Mouse (Mus musculus): ENCODE measurements around the gene Cxcr5. TPM values are rescaled to one million over a fixed set of nuclear protein-coding genes. Genes with fewer than 3 reads are reported as not detected.

Gene Cxcr5
- polyA plus RNA-seq, 1 experiment = 10.7 TPM

DNA sequence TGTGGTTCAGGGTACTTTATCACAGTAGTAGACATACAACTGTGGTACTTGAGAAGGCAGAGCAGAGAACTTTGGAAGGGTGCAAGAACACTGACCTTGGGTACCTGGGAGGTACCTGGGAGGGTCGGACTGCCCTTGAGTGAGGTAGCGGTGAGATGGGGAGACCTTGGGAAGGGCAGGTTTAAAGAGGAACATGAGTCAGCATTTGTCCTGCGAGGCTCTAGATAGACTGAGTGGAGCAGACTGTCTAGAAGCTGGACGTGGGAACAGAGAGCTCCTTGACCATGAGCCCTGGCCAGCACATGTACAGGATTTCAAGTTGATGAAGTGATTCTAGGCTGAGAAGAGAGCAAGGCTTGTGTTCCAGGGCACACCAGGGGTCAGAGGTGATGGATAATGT, 19.3 kb downstream of the Cxcr5 start:
- DNase-seq (ENCODE audit: low read depth, low spot score) = no peak
- WGBS = 57% methylated on average over 4 of the region's 4 CpGs

DNA sequence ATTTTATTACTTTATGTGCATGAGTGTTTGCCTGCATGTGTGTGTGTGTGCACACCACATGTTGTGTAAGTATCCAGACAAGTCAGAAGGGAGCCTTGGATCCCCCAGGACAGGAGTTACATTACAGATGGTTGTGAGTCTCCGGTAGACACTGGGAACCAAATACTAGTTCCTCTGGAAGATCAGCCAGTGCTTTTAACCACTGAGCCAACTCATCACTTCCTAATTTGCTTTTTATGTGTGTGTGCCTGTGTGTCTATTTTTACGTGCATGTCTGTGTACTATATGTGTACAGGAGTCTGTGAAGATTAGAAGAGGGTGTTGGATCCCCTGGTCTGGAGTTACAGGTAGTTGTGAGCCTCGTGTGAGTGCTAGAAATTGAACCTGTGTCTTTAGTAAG, 21.0 kb downstream of the Cxcr5 start:
- DNase-seq (ENCODE audit: low read depth, low spot score) = no peak
- 68% methylated on average over 3 of the region's 3 CpGs for WGBS

DNA sequence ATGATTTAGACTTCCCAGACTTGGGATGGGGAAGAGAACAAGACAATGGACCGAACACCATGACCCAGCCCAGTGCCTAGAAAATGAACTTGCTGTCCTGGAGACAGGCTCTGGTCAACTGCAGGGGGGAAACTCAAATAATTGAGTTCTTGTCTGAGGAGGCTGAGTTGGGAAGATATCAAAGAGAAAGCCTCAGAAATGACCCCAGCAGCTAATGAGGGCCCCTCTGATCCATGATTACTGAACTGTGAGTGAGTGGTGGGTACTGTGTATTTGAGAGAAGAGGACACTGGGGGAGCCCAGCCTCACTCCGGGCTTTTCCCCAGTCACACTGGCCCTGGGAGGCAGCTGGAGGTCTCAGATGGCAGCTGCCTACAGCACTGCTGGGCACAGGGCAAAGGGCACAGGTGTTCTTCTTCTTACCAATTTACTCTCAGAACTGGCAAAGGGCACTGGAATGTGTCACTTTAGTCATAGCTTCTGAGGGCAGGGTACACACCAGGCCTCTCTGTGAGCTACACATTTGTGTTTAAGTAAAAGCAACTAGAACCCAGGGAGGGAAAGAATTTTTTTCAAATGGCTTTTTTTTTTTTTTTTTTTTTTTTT, 21.8 kb downstream of the Cxcr5 start:
- 57% methylated on average over 2 of the region's 2 CpGs for WGBS
- DNase-seq (ENCODE audit: low read depth, low spot score) = no peak

DNA sequence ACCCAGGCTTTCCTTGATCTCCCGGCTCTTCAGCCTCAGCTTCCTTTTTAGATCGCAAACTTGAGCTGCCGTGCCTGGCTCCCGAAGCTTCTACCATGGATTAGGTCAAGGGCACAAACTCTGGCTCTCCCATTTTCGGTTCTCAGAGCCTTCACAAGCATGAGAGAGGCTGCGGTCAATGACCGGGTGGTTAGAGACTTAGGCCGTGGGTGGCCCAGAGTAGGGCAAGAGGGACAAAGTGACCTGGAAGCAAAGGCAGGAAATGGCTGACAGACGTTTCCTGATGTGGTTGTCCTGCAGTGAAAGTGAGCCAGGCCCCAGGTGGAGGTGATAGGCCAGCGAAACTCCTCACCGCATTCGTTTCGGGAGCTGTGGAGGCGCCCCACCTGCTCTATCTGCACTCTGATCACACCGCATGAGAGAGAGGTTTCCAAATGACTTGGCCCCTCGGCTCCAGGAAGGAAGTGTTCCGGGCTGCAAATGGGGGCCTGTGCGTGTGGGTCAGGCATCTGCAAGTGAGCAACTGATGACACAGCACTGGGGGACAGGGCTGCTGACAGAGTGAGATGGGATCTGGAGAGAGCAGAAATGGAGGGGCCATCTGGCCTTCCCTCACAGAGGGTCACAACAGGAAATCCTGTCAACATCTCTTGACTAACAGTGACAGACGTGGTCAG, 23.9 kb downstream of the Cxcr5 start:
- DNase-seq (ENCODE audit: low read depth, low spot score) = no peak
- WGBS = 75% methylated on average over 19 of the region's 19 CpGs

DNA sequence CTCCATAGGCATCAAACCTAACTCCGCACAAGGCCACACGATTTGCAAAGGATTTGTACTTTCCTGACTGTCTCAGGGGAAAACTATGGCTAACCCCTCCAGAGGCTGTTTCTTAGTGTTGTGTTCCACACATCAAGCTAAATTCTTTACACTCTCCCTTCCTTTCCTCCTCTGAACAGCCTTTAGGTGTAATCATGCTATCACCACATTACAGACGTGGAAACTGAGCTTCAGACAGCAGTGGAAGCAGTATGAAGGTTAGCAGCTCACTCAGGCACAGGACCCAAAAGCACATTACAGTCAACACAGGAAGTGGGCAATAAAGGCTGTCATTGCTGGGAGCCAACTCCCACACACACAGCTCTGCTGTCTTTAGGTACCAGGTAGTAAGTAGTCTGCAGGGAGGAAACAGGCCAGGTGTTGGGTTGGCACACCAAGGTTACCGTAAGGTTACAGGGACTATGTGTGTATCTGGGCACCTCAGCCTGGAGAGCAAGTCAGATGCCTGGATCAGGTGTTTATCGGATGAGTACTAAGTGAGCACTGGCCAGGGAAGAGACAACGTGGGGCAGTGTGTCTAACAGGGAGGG, 28.6 kb downstream of the Cxcr5 start:
- no peak for DNase-seq (ENCODE audit: low read depth, low spot score)
- WGBS = 47% methylated on average over 6 of the region's 6 CpGs

DNA sequence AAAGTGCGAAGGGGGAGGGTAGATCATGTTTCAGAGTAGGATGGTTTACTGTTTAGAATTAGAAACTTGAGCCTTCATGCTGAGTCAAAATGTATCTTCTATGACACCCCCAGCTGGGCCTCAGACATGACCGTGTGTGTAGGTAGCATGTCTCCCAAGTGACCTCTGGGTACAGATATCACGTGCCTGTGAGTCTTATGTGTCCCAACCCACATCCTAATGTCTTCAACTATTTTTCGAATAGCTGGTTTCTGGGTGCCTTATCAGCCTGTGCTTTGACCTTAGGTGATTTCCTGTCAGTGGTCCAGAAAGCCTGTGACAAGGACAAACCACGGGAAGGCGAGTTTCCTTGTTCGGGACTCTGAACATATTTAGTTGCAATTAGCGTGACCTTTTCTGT, 33.3 kb downstream of the Cxcr5 start:
- 59% methylated on average over 8 of the region's 8 CpGs for WGBS
- DNase-seq (ENCODE audit: low read depth, low spot score) = no peak

DNA sequence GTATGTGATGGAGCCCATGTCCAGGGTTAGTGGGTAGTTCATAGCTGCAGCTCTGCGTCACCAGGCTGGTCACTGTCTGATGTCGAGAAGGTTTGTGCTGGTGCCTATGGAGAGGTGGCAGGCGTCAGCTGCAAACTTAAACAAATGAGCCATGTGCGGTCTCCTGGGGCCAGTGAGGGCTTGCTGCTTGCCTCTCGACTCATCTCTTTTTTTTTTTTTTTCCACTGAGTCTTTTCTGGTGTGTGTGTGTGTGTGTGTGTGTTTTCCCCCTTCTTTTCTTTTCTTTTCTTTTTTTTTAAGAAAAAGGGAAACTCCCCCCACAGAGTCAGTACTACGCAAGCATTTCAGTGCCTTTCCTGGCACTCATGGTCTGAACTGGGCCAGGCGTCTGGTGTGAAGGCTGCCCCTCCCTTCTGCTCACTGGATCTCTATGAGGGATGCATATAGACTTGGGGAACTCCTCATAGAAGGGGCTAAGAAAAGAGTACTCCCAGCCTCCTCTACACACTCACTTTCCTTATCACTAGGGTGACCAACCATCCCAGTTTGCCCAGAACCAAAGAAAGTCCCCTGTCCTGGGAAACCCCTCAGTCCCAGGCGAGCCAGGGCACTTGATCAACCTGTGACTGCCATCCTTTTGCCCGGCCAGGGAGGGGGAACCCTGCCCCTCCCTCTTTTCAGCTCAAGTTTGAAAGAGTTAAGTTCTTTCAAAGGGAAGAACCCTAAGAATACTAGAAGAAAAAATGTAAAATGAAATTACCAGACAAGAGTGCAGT, 35.2 kb downstream of the Cxcr5 start:
- DNase-seq (ENCODE audit: low read depth, low spot score) = no peak
- WGBS = 61% methylated on average over 9 of the region's 9 CpGs

DNA sequence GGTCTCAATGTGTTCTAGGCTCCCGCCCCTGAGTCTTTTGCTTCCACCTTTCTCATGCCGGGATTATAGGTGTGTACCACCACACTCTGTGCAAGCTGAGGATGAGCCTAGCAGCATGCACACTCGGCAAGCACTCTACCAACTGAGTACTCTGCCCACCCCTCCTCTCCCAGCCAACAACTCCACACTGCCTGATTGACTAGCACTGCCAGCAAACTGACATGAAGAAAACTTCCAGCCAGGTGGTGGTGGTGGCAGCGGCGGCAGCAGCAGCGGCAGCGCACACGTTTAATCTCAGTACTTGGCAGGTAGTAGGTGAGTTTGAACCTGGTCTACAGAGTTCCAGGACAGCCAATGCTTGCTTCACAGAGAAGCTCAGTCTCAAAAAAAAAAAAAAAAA, 36.1 kb downstream of the Cxcr5 start:
- 86% methylated on average over 8 of the region's 8 CpGs for WGBS
- DNase-seq (ENCODE audit: low read depth, low spot score) = no peak

DNA sequence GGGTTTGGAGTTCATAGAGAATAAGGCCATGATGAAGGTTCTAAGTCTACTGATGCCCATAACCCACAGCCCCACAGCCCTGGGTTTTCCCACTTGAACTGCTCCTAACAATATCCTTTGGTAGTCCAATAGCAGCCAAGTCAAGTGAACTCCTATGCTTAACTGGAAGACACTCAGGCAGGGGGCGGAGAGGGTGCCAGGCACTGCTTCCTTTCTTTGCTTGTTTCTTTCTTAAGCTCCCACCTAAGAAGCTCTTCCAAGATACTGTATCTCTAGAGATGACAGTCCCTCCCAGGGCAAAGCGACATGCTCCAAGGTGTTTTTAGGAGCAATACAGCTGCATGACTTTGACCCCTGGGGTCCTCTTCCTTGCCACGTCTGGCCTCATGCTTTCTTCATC, 36.7 kb downstream of the Cxcr5 start:
- 76% methylated on average over 3 of the region's 3 CpGs for whole genome bisulfite sequencing
- DNase-seq (ENCODE audit: low read depth, low spot score) = no peak

DNA sequence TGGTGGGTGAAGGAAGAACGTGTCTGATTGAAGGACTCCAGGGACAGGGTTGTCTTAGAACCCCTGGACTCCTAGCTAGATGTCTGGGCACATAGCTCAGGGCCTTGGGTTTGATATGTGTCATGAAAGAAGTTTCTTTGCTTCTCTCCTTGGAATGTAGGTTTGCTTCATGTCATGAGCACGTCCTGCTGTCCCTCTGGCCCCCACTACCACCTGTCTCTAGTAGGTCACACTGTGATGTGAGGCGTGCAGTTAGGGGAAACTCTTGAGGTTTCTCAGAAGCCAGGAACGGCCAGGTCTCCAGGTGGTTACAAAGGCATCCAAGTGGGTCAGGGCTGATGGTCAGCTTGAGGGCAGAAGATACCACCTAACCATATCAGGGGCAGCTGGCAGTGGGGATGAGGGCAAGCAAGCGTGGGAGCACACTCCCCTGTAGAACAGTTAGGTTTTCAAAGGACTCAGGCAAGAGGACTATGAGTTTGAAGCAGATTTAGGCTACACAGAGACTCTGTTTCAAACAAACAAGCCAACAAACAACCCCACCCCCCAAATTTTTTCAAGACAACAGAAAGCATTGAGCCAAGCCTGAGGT, 37.3 kb downstream of the Cxcr5 start:
- WGBS = 68% methylated on average over 5 of the region's 5 CpGs
- no peak for DNase-seq (ENCODE audit: low read depth, low spot score)

DNA sequence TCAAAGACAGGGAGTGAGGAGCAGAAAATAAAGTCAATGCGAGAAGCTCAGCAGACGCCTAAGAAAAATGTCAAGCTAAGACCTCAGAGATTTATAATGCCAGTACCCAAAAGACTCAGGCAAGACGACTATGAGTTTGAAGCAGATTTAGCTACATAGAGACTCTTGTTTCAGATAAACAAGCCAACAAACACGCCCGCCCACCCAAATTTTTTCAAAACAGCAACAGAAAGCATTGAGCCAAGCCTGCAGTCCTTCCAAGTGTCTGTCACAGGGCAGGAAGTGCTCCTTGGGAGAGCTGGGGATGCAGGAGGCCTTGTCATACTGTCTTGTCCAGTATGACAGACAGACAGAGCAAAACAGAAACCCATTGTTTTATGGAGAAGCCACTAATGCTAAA, 38.0 kb downstream of the Cxcr5 start:
- 70% methylated on average over 5 of the region's 5 CpGs for WGBS
- no peak for DNase-seq (ENCODE audit: low read depth, low spot score)

DNA sequence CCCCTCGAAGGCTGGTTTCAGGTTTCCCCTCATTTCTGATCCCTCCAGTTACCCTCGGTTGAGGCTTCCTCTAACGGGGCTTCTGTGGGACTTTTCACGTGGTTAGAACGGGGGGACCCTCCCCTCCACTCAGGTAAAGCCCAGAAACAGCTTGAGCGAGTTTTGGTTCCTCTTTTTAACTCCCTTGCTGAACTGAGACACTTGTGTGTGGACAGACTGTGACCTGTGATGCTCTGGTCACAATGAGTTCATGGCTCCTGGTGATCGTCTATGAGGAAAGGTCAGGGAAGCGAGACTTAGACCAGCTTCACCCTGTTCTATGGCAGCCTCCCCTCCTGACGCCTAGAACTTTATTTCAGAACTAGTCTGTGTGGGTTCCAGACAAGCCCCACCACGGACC, 39.8 kb downstream of the Cxcr5 start:
- no peak for DNase-seq (ENCODE audit: low read depth, low spot score)
- WGBS = 74% methylated on average over 10 of the region's 10 CpGs

DNA sequence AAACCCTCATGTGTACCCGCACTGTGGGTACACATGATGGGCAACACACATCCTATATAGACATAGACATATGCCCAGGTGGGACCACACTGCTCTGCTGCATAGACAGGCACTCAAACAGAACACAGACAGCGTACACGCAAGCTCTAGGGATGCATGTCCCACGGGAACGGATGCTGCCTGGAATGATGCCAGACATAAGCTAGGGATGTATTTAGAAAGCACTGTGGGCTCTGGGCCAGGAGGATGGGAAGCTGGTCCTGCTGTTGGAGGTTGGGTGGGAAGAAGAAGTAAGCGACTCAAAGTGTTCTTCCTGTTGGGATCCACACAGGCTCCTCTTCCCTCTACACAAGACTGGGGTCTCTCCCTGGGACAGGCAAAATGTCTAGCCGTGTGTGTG, 43.6 kb downstream of the Cxcr5 start:
- DNase-seq (ENCODE audit: low read depth, low spot score) = no peak

DNA sequence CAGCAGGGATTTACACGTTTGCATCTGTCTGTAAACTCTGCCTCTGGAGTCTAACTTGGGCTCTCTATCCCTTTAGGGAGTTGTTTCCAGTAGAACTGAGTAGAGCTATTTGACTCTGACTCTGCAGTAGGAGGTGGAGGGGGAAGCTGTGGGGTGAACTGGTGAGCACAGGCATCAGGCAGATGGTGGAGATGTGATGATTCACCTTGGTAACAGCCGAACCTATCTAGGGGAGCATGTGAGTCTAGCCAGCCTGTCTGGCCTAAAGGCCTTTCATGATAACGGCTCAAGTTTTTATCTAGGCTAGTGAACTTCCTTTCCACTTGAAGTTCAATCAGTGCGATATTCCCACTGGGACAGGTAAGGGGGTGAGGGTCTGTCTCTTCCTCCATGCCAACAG, 44.3 kb downstream of the Cxcr5 start:
- WGBS = 73% methylated on average over 4 of the region's 4 CpGs
- DNase-seq (ENCODE audit: low read depth, low spot score) = no peak

More for the DNA sequence above, 43.6 kb downstream of the Cxcr5 start:
- 62% methylated on average over 7 of the region's 7 CpGs for WGBS

DNA sequence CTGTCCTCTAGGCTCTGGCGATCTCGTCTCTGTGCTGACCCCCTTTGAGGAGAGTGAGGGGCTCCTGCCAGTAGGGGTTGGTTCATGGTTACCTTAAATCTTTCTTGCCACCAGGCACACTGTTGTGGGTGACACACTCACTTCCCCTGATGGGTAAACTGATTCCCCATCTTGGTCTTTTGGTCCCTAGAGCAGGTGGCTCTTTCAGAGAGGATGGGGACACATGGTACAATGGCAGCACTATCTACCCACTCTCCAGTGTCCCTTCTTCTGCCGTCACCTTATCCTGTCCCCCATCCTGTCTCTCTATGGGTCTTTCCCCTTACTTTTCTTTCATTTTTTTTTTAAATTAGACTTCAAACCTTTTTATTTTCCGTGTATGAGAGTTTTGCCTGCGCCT, 45.8 kb downstream of the Cxcr5 start:
- 78% methylated on average over 5 of the region's 5 CpGs for WGBS
- no peak for DNase-seq (ENCODE audit: low read depth, low spot score)

DNA sequence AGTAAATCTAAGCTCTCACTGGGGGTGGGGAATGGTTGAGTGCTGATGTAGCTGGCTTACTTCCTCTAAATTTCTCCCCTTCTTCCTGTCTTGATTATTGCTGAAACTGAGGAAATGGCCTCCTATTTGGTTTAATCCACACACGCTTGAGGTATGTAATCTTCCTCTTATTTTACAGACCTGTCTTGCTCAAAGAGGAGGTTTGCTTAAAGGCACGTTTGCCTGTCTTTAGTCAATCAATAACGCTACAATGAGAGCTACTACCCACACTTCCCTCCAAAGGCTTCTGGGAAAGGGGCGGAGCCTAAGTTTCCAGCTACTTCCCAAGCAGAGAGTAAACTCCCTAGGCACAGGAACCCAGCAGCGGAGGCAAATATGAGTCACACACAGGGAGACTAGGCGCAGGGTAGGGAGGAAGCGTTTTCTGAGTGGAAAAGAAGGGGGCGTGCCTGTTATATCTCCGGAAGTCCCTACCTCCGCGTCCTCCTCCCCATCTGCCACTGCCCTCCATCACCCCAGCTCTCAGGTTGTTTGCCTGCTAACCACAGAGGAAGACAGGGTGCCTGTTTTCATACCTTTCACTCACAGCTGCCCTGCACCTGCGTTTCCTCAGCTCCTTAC, 46.4 kb downstream of the Cxcr5 start:
- 13% methylated on average over 12 of the region's 12 CpGs for WGBS
- peak; percentile 97 for DNase-seq (ENCODE audit: low read depth, low spot score)

DNA sequence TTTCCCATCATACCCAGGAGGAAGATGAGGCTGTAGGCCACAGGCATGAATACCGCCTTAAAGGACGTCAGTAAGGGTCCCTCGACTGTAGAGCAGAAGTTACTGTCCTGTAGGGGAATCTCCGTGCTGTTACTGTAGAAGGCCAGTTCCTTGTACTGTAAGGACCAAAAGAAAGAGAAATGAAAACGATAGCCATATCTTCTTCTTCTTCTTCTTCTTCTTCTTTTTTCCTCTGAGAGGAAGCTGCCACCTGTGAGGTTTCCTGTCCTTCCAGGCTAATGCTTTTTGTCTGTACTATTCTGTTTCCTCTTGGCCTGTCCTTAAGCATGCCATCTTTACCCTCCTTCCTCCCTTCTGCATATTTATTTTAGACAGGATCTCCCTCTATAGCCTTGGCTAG, 47.5 kb downstream of the Cxcr5 start:
- no peak for DNase-seq (ENCODE audit: low read depth, low spot score)
- WGBS = 85% methylated on average over 5 of the region's 5 CpGs

DNA sequence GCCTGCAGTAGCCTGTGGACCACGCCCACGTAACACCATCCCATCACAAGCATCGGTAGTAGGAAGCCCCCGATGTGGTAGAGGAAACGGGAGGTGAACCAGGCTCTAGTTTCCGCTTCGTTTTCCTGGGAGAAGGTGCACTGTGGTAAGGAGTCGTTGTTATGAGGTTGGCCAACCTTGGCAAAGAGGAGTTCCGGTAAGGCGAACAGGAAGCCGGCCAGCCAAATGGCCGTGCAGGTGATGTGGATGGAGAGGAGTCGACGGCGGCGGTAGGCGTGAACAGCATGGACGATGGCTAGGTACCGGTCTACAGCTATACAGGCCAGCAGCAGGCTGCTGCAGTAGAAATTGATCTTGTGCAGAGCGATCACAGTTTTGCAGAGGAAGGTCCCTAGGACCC, 48.1 kb downstream of the Cxcr5 start:
- DNase-seq (ENCODE audit: low read depth, low spot score) = no peak
- WGBS = 86% methylated on average over 20 of the region's 20 CpGs

DNA sequence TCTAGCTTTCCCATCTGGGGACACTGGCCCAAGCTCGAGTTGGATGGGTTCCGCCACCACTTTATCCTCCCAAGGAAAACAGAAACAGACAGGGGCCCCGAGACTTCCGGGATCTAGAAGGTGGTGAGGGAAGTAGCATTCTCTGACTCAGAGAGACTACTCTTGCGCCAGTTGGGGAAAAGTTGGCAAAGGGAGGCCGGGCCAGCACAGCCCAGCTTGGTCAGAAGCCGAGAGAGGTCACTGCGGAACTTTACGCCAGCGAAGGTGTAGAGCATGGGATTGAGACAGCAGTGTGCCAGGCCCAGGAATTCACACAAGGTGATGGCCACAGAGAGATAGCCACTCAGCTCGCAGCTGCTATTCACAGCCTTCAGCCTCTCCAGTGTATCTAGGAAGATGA, 48.6 kb downstream of the Cxcr5 start:
- WGBS = 81% methylated on average over 11 of the region's 11 CpGs
- no peak for DNase-seq (ENCODE audit: low read depth, low spot score)

DNA sequence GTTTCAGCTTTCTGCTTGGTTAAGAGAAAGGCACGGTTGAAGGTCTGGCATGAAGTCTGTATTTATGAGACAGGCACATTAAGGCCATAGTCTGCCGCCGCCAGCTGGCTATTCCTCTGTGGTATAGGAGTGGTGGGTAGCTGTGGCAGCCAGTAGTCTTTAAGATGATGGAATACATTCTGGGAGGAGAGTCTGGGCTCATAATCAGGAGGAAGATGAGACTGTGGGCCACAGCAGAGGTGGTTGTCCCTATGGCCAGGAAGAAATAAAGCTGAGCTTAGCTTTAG, 49.0 kb downstream of the Cxcr5 start:
- DNase-seq (ENCODE audit: low read depth, low spot score) = no peak
- 46% methylated on average over 3 of the region's 3 CpGs for WGBS
